Mouse (Mus musculus): ENCODE results near the gene Frrs1.

DNA sequence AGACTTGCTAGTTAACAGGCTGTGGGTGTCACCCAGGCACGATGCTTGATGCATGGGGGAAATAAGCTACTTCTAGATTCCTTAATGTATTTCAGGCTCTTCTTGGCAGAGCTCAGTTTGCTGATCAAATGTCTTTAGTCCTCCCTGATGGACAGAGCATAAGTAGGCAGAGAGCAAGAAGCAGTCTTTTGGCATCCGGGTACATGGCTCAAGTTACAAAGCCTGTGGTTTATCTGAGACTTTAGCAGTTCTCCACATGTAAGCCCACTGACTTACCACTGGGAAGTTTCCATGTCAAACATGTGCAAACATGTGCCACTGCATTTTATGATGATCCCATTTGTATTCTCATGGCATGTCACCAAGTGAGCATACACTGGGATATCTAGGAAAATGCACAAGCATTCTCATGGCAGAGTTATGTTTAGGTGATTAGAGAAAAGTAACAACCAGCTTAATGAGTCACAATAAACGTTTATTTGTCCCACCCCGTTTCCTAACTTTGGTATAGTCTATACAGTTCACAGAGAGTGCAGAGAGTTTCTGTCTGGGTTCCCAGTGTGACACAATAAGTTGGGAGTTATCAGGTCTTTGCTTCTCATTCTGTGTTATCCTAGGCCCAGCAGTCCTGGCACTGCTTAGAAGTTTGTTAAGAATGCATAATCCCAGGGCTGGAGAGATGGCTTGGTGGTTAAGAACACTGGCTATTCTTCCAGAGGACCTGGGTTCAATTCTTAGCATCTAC lies 32.6 kb upstream of the Frrs1 start:
- TF ChIP-seq CTCF (IDR thresholded peaks at IDR 0.05; ENCODE audit: borderline replicate concordance, extremely low read depth, insufficient read depth, insufficient read length) (no peak), POLR2A (IDR thresholded peaks at IDR 0.05; ENCODE audit: borderline replicate concordance, extremely low read depth, insufficient read depth, insufficient read length, poor library complexity, severe bottlenecking) (no peak)

All from brain, embryonic 14.5 days (tissue).